Mouse (Mus musculus): ENCODE results near the gene Tmem59l.

- TF ChIP-seq CTCF (IDR thresholded peaks at IDR 0.05; ENCODE audit: low read depth, low read length), result no peak
- no peak for TF ChIP-seq GATA1 (IDR thresholded peaks at IDR 0.05; ENCODE audit: borderline replicate concordance, low read length)
- no peak for TF ChIP-seq TAL1 (conservative IDR thresholded peaks at IDR 0.05; ENCODE audit: low read depth, low read length)
- TF ChIP-seq POLR2AphosphoS5 (IDR thresholded peaks at IDR 0.05; ENCODE audit: insufficient replicate concordance, low read depth, low read length), result no peak
These were observed 52.0 kb downstream of the Tmem59l start for GRCm38 (mm10) chr8:70435156-70435555.

Data from G1E (cell line).